Mouse (Mus musculus) heart, embryonic 14.5 days (tissue): ENCODE data around the gene Pi16. TPM values are rescaled to one million over a fixed set of nuclear protein-coding genes. Genes with fewer than 3 reads are reported as not detected.

ENCODE experiments used
- ATAC-seq: fragments of 200-750 bp; cut with Nextera tagmentation; 2 replicates; pipeline ENCODE4 v1.8.0; 2017; ENCODE audit warnings: low read depth, moderate TSS enrichment; ENCODE audit not compliant: insufficient number of reproducible peaks, insufficient read depth, low FRiP score
- H3K27ac ChIP-seq, 2 experiments: fragments of 200-500 bp in 1 of 2; fragments of 300-500 bp in 1 of 2; sonication (generic) in 1 of 2; replicated peaks in 1 of 2; 2 replicates each; pipeline ENCODE4 v1.5.1; 2012 to 2014; ENCODE audit warnings: low read depth in 2 of 2, low read length in 2 of 2, control low read depth in 1 of 2, mild to moderate bottlenecking in 1 of 2, mixed read lengths in 1 of 2; ENCODE audit not compliant: control insufficient read depth in 1 of 2, insufficient read depth in 1 of 2
- H3K27me3 ChIP-seq: fragments of 300-500 bp; sonication (generic); 2 replicates; pipeline ENCODE4 v1.6.1; 2014; ENCODE audit warnings: mild to moderate bottlenecking, low read length, control low read depth; ENCODE audit not compliant: control insufficient read depth, insufficient read depth
- H3K36me3 ChIP-seq: fragments of 300-500 bp; sonication (generic); 2 replicates; pipeline ENCODE4 v1.6.1; 2014; ENCODE audit warnings: mild to moderate bottlenecking, control low read depth, low read length, mixed read lengths; ENCODE audit not compliant: control insufficient read depth, insufficient read depth
- H3K4me1 ChIP-seq, 2 experiments: fragments of 200-500 bp in 1 of 2; fragments of 300-500 bp in 1 of 2; sonication (generic) in 1 of 2; 2 replicates each; pipeline ENCODE4 v1.6.1; 2012 to 2014; ENCODE audit warnings: low read length in 2 of 2, control low read depth in 1 of 2, mixed read lengths in 1 of 2; ENCODE audit not compliant: control insufficient read depth in 2 of 2, insufficient read depth in 2 of 2
- H3K4me2 ChIP-seq: fragments of 300-500 bp; sonication (generic); 2 replicates; pipeline ENCODE4 v1.6.1; 2014; ENCODE audit warnings: mild to moderate bottlenecking, low read length
- H3K4me3 ChIP-seq, 2 experiments: fragments of 200-500 bp in 1 of 2; fragments of 300-500 bp in 1 of 2; sonication (generic) in 1 of 2; 2 replicates each; pipeline ENCODE4 v1.5.1; 2012 to 2014; ENCODE audit warnings: low read length in 2 of 2, mild to moderate bottlenecking in 2 of 2, control low read depth in 1 of 2, low read depth in 1 of 2, moderate library complexity in 1 of 2; ENCODE audit not compliant: control insufficient read depth in 1 of 2, insufficient read depth in 1 of 2
- H3K9ac ChIP-seq: fragments of 300-500 bp; sonication (generic); 2 replicates; pipeline ENCODE4 v1.6.1; 2014; ENCODE audit warnings: mild to moderate bottlenecking, low read length
- H3K9me3 ChIP-seq: fragments of 300-500 bp; sonication (generic); 2 replicates; pipeline ENCODE4 v1.6.1; 2016; ENCODE audit warnings: low read length, control low read depth; ENCODE audit not compliant: control insufficient read depth
- WGBS: fragments of 180-500 bp; shearing (Covaris S2); extraction: QIAGEN DNeasy Blood & Tissue Kit; methylation state at CpG from one replicate; pipeline ENCODE4 v1.1.7; 2014; 5-methylcytosine and 5-hydroxymethylcytosine counted together
- polyA plus RNA-seq: library from polyadenylated mRNA; unstranded; fragments of >200 nt; fragmentation: Nextera tagmentation; extraction: Ambion mirVana; gene quantifications from 2 replicates; pipeline ENCODE4 v1.2.1, GENCODE M21; 2014

The Pi16 gene
- polyA plus RNA-seq, 1 experiment from 2014 or later = 1.1 TPM

DNA sequence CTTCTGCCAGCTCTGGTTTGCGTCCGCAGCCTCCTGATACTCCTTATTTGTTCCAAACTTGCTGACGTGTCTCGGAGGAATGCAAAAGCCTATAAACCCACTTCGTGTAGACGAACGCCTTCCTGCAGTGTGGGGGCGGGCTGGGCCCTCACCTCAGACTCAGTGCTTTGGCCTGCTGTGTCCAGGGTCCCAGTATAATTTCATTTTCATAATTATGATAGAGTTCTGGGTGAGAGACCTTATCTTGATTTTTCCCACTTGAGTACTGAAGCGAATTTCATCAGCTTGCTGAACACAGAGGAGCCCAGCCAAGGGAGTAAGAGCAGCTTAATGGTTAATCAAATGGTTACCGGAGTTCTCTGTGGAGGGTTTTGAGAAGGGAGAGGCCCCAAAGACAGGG is 20.2 kb upstream of the Pi16 start:
- H3K27ac ChIP-seq = no peak overlapping the region
- no peak overlapping the region for H3K9ac ChIP-seq

DNA sequence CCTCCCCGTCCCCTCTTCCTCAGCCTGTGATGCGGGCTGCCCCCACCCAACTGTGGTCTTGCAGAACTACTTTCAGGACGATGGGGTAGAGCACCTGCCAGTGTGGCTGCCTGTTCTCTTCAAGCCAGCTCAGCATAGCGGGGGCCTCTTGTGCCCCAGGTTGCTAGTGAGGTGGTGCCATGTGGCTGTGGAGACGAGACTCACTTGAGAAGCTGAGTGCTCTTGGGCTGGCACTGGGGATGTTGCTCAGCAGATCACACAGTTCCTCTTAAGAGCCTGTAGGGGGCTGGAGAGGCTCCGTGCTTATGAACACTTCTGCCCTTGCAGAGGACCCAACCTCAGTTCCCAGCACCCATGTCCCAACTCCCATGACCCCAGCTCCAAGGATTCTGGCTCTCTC is 19.7 kb upstream of the Pi16 start:
- no peak overlapping the region for H3K4me3 ChIP-seq
- no peaks in the 10 kb centered on the region for H3K27me3 ChIP-seq
- no peak for ATAC-seq
- H3K27ac ChIP-seq = no peak overlapping the region
- H3K9me3 ChIP-seq = no peaks in the 10 kb centered on the region
- no peak overlapping the region for H3K4me2 ChIP-seq
- H3K4me1 ChIP-seq = peaks cover 0 to 6% of the 10 kb centered on the region in 2 experiments; a peak in 1 of 4 replicates
- WGBS = 85% methylated on average over 6 of the region's 6 CpGs
- H3K9ac ChIP-seq = no peak overlapping the region
- peaks cover 93% of the 10 kb centered on the region for H3K36me3 ChIP-seq

More for the DNA sequence above, 20.2 kb upstream of the Pi16 start:
- Histone ChIP-seq H3K36me3 (peaks cover 94% of the 10 kb centered on the region), H3K4me1 (peaks cover 0 to 6% of the 10 kb centered on the region in 2 experiments; a peak in 1 of 4 replicates), H3K27me3 (no peaks in the 10 kb centered on the region), H3K4me3 (no peak overlapping the region), H3K4me2 (no peak overlapping the region), H3K9me3 (no peaks in the 10 kb centered on the region)
- ATAC-seq = no peak
- WGBS = 58% methylated on average over 10 of the region's 10 CpGs

DNA sequence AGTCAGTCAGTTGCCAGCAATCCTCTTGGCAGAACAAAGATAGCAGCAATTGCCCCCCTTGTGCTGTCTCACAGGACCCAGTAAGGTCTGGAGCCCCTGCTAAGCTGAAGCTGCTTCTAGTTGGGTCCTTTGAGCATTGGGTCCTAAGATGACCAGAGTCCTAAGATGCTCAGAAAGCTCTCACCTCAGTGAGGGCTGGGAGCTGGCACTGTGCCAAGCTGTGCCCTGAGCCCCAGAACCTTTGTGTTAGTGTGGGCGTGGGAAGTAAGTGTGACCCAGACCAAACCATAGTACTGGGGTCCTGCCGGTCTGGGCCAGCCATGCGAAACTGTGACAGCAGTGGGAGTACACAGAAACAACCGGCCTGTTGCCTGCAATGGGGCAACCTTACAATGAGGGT is 18.2 kb upstream of the Pi16 start:
- H3K27me3 ChIP-seq = no peaks in the 10 kb centered on the region
- no peak overlapping the region for H3K4me2 ChIP-seq
- no peaks in the 10 kb centered on the region for H3K9me3 ChIP-seq
- peaks cover 3 to 15% of the 10 kb centered on the region in 2 experiments; a peak in 3 of 4 replicates for H3K4me1 ChIP-seq
- 91% methylated on average over 4 of the region's 4 CpGs for WGBS
- no peak overlapping the region for H3K4me3 ChIP-seq
- no peak for ATAC-seq
- no peak overlapping the region for H3K27ac ChIP-seq
- no peak overlapping the region for H3K9ac ChIP-seq
- H3K36me3 ChIP-seq = peaks cover 78% of the 10 kb centered on the region

DNA sequence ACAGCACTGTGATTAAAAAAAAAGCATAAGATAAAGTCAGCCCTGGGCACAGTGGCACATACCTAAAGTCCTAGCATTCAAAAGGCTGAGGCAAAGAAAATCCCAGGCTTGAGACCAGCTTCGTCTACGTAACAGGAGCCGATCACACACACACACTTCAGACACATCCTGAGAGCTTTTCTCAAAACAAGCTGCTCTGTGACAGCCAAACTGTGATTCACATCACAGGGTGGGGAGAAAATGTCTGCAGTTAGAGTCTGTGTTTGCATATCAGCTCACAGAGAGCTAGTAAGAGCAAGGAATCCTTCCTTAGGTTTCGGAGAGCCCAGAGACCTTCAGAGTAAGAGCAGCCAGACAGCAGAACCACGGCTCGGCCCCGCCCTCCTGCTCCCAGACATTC is 16.6 kb upstream of the Pi16 start:
- Histone ChIP-seq H3K9me3 (no peaks in the 10 kb centered on the region), H3K27me3 (no peaks in the 10 kb centered on the region), H3K9ac (no peak overlapping the region), H3K4me1 (peaks cover 19 to 32% of the 10 kb centered on the region in 2 experiments), H3K36me3 (peaks cover 62% of the 10 kb centered on the region), H3K4me2 (no peak overlapping the region), H3K27ac (no peak overlapping the region; a peak in 1 of 4 replicates), H3K4me3 (no peak overlapping the region)
- 85% methylated on average over 7 of the region's 7 CpGs for WGBS
- no peak for ATAC-seq

DNA sequence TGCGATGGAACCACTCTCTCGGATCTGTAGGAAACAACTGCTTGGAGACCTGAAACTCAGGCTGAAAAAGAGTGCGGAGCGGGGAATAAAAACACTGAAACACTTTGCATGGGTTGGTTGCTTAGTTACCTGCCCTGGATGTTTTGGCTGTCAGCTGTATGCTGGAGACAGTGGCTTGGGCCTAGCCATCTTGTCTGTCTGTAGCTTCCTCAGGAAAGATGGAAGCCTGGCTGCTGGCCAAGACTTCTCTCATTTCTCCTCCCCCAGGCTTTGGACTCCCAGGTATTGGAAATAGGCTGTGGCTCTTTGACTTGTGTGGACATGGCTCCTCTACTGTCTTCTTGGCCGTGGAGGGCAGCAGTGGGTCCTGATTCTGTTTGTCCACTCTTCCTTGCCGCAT is 16.1 kb upstream of the Pi16 start:
- H3K4me1 ChIP-seq = peaks cover 21 to 32% of the 10 kb centered on the region in 2 experiments
- H3K4me2 ChIP-seq = no peak overlapping the region
- H3K27ac ChIP-seq = no peak overlapping the region
- peaks cover 57% of the 10 kb centered on the region for H3K36me3 ChIP-seq
- H3K9ac ChIP-seq = no peak overlapping the region
- H3K9me3 ChIP-seq = no peaks in the 10 kb centered on the region
- WGBS = 92% methylated on average over 6 of the region's 6 CpGs
- ATAC-seq = no peak
- no peak overlapping the region for H3K4me3 ChIP-seq
- no peaks in the 10 kb centered on the region for H3K27me3 ChIP-seq

DNA sequence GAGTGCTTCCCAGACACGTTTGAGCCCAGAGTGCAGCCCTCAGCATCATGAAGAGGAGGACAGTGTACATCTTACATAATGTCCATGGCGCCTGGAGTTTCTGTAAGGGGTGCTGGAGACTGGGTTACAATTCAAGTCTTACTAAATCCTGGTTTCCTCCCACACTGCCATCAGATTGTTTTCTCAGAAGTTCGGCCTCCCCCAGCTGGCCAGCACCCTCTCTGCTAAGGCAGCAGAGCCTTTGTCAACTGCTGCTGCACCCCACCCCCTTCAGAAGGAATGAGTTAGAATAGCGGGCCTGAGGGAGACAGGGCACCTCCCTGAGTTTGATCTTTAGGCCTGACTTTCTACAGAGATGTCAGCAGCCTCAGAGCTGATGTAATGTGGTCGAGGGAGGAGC is 15.3 kb upstream of the Pi16 start:
- Histone ChIP-seq H3K9ac (no peak overlapping the region), H3K36me3 (peaks cover 50% of the 10 kb centered on the region), H3K9me3 (no peaks in the 10 kb centered on the region), H3K4me3 (no peak overlapping the region), H3K4me1 (peaks cover 21 to 32% of the 10 kb centered on the region in 2 experiments), H3K4me2 (no peak overlapping the region), H3K27me3 (no peaks in the 10 kb centered on the region), H3K27ac (no peak overlapping the region)
- no peak for ATAC-seq
- 48% methylated on average over 5 of the region's 5 CpGs for WGBS

DNA sequence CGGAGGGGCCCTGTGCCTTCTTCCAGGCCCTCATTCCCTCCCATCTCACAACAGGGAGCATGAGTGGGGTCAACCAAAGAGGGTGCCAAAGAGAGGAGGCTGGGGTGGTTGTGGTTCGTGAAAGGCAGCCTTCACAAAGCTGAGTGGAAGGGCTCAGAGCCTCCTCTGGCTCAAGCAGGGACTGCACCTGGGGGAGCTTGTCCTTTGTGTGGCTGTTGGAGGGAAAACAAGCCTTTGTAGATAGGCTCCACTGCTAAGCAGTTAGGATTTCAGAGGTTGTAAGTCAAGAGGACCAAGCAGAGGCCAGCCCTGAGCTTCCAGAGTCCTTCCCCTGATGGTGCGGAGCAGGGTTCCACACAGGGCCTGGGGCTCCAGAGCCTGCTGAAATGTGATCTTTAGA is 14.4 kb upstream of the Pi16 start:
- peaks cover 41% of the 10 kb centered on the region for H3K36me3 ChIP-seq
- H3K27ac ChIP-seq = no peak overlapping the region
- no peak overlapping the region for H3K4me2 ChIP-seq
- no peak for ATAC-seq
- no peaks in the 10 kb centered on the region for H3K9me3 ChIP-seq
- H3K4me3 ChIP-seq = no peak overlapping the region
- WGBS = 61% methylated on average over 3 of the region's 3 CpGs
- H3K27me3 ChIP-seq = no peaks in the 10 kb centered on the region
- peaks cover 21 to 30% of the 10 kb centered on the region in 2 experiments for H3K4me1 ChIP-seq
- no peak overlapping the region for H3K9ac ChIP-seq

DNA sequence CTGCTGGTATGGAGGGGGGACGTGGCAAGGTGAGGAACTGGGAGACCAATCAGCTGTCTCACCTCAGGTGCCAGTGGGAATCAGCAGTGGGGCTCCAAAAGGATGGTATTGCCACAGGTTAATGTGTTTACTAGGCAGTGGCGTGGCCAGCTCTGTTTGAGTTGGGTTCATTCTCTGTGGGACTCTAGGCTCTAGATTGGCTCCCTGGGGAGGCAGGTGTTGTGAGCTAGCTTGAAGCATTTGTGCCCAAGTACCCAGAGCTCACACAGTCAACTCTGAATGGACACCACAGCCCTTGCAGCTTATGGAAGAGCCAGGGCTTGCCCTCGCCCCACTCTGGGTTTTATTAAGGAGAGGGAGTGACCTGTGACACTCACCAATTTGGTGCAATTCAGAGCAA is 13.6 kb upstream of the Pi16 start:
- no peaks in the 10 kb centered on the region for H3K9me3 ChIP-seq
- no peak overlapping the region for H3K27ac ChIP-seq
- no peak overlapping the region for H3K4me2 ChIP-seq
- no peaks in the 10 kb centered on the region for H3K27me3 ChIP-seq
- peaks cover 21 to 30% of the 10 kb centered on the region in 2 experiments for H3K4me1 ChIP-seq
- no peak overlapping the region for H3K9ac ChIP-seq
- ATAC-seq = no peak
- H3K4me3 ChIP-seq = no peak overlapping the region
- peaks cover 34% of the 10 kb centered on the region for H3K36me3 ChIP-seq
- 91% methylated on average over 3 of the region's 3 CpGs for WGBS
